Mouse (Mus musculus) E14TG2a.4 (cell line): ENCODE measurements around the gene 1700012B07Rik.

Experiments used
- CTCF ChIP-seq: conservative IDR thresholded peaks from 2 replicates; pipeline ENCODE4 v1.5.1; 2014; ENCODE audit warnings: low read length
- POU5F1 ChIP-seq: IDR thresholded peaks from 2 replicates; pipeline ENCODE4 v1.6.1; 2014; ENCODE audit warnings: low read length, borderline replicate concordance

- TF ChIP-seq CTCF (no peak), POU5F1 (no peak)
These were observed 17.8 kb upstream of the 1700012B07Rik start for GRCm38 (mm10) chr11:109845601-109846000.
